ENCODE assay signal across 9 mouse cellular contexts in the genomic region with DNA sequence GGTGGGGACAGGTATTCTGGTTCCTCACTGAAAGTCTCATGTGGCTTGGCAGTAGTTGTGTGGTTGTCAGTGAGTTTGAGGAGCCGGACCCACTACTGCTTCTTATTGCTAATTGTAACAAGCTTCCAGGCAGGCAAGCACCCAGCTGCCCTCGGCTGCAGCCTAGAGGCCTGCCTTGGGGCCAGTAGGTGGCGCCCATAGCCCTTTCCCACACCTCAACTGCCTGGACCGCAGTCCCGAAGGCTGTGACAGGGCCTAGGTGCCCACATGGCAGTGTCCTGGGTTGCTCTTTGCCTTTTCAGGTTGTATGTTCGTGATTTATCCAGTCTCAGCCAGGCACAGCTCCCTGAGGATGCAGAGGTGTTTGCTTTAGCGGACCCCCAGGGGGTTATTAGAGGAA. TPM values are rescaled to one million over a fixed set of nuclear protein-coding genes. Genes with fewer than 3 reads are reported as not detected.
A peak's percentile ranks its signal among the peaks of the same experiment; 100 is the strongest.
DNase-seq lines count a peak whose midpoint lies in the region; ATAC-seq and TF ChIP-seq lines count a peak whose summit lies in the region.
"Had no signal": no experiment of that assay in that cellular context is flagged by ENCODE, and none has a peak within 500 bp of the region (broad histone marks: within the 10 kb centered on the region; RNA-seq: fewer than 3 reads in every experiment).

No protein-coding gene starts in this region.

- no peaks in the 10 kb centered on the region for H3K9me3 ChIP-seq in ES-Bruce4 (replicated peaks; ENCODE audit: control insufficient read depth, insufficient read depth, low read length, poor library complexity, severe bottlenecking)
- no peaks in the 10 kb centered on the region for H3K9me3 ChIP-seq in lung, embryonic 14.5 days (ENCODE audit: low read depth, low read length)

- H3K9ac ChIP-seq in ES-Bruce4 (ENCODE audit: low read depth, poor library complexity, severe bottlenecking), result no peak overlapping the region
- no peak overlapping the region for H3K9ac ChIP-seq in lung, embryonic 14.5 days

- peak; percentile 76 to 82 for DNase-seq in cerebellum, adult 2 months
- peak; percentile 66 to 79 for DNase-seq in layer of hippocampus, adult 2 months (ENCODE audit: low spot score in 2 of 2)
- DNase-seq in lung, embryonic 14.5 days, result peak; percentile 83
- peak; percentile 62 for DNase-seq in ovary, adult 18-20 months (ENCODE audit: low spot score)
- peak; percentile 44 to 46 for DNase-seq in thymus, adult 18-20 months

- no peaks in the 10 kb centered on the region for H3K27me3 ChIP-seq in ES-Bruce4 (ENCODE audit: control insufficient read depth, insufficient read depth, low read length, poor library complexity, severe bottlenecking)
- no peaks in the 10 kb centered on the region for H3K27me3 ChIP-seq in cerebellum, adult 2 months (ENCODE audit: control insufficient read depth, insufficient read depth, low read length)
- H3K27me3 ChIP-seq in lung, embryonic 14.5 days (ENCODE audit: insufficient read depth, low read length), result no peaks in the 10 kb centered on the region

- H3K27ac ChIP-seq in ES-Bruce4 (ENCODE audit: insufficient read depth, low read length), result no peak overlapping the region
- H3K27ac ChIP-seq in cerebellum, adult 2 months (ENCODE audit: insufficient read depth, low read length), result no peak overlapping the region
- H3K27ac ChIP-seq in layer of hippocampus, adult 2 months, result no peak overlapping the region
- H3K27ac ChIP-seq in lung, embryonic 14.5 days (ENCODE audit: low read depth), result no peak overlapping the region

- 16% methylated on average over 7 of the region's 7 CpGs for WGBS in cerebellum, adult 2 months
- WGBS in lung, embryonic 14.5 days, result 12% methylated on average over 7 of the region's 7 CpGs

- no peak overlapping the region for H3K4me2 ChIP-seq in lung, embryonic 14.5 days

- H3K4me3 ChIP-seq in ES-Bruce4 (ENCODE audit: low read depth, low read length), result no peak overlapping the region
- no peak overlapping the region for H3K4me3 ChIP-seq in cerebellum, adult 2 months (replicated peaks; ENCODE audit: insufficient read depth, low read depth, low read length)
- no peak overlapping the region for H3K4me3 ChIP-seq in layer of hippocampus, adult 2 months
- no peak overlapping the region for H3K4me3 ChIP-seq in lung, embryonic 14.5 days (ENCODE audit: low read depth, low read length)
- H3K4me3 ChIP-seq: erythroblast, embryonic 14.5 days had no signal

- peak; percentile 79 for TF ChIP-seq CTCF in ES-Bruce4 (IDR thresholded peaks at IDR 0.05; ENCODE audit: low read depth, low read length)
- peak; percentile 83 for TF ChIP-seq CTCF in cerebellum, adult 2 months (IDR thresholded peaks at IDR 0.05; ENCODE audit: borderline replicate concordance, insufficient read depth, low read depth, low read length)
- TF ChIP-seq CTCF in layer of hippocampus, adult 2 months (conservative IDR thresholded peaks at IDR 0.05), result peak; percentile 96
- peak; percentile 85 for TF ChIP-seq CTCF in lung, embryonic 14.5 days (IDR thresholded peaks at IDR 0.05; ENCODE audit: low read depth)

- TF ChIP-seq EP300 in ES-Bruce4 (IDR thresholded peaks at IDR 0.05; ENCODE audit: insufficient read depth, low read depth, low read length), result no peak

- H3K36me3 ChIP-seq in ES-Bruce4 (ENCODE audit: control insufficient read depth, insufficient read depth, low read length, poor library complexity, severe bottlenecking), result no peaks in the 10 kb centered on the region
- H3K36me3 ChIP-seq in lung, embryonic 14.5 days (ENCODE audit: insufficient read depth), result no peaks in the 10 kb centered on the region

- ATAC-seq in frontal cortex, adult (ENCODE audit: low TSS enrichment), result peak; percentile 88
- peak; percentile 91 to 92 for ATAC-seq in hematopoietic stem cell, adult 5-6 weeks (replicated peaks in 1 of 2; ENCODE audit: insufficient read depth in 1 of 2, low FRiP score in 2 of 2, low TSS enrichment in 1 of 2, low read depth in 1 of 2, poor library complexity in 2 of 2, severe bottlenecking in 2 of 2)
- ATAC-seq in lung, embryonic 14.5 days (ENCODE audit: insufficient read depth), result peak; percentile 93

- peaks cover 2% of the 10 kb centered on the region for H3K4me1 ChIP-seq in ES-Bruce4 (ENCODE audit: control insufficient read depth, insufficient read depth, low read length)
- H3K4me1 ChIP-seq in cerebellum, adult 2 months (ENCODE audit: control insufficient read depth, insufficient read depth, low read length), result no peaks in the 10 kb centered on the region; the same call in 1 of the 2 replicates
- peaks cover 9% of the 10 kb centered on the region for H3K4me1 ChIP-seq in lung, embryonic 14.5 days (ENCODE audit: insufficient read depth)

- TF ChIP-seq POLR2A in ES-Bruce4 (IDR thresholded peaks at IDR 0.05; ENCODE audit: insufficient read depth, low read length), result no peak
- TF ChIP-seq POLR2A in cerebellum, adult 2 months (IDR thresholded peaks at IDR 0.05; ENCODE audit: borderline replicate concordance, insufficient read depth, low read length), result no peak

RNA-seq across cellular contexts. Expression of a gene that starts 16.2 kb away (rescaled TPM):
- polyA plus RNA-seq in ES-Bruce4 (2011; ENCODE audit: insufficient read depth, insufficient read length, low read depth, missing spikeins), result 55.0 and 58.9 TPM in 2 replicates
- polyA plus RNA-seq in cerebellum, adult 2 months (2012; rRNA removed), result 33.0 and 37.4 TPM in 2 replicates
- 20.1 and 21.3 TPM in 2 replicates for total RNA-seq in hematopoietic stem cell, adult 5-6 weeks (2017)
- 10 to 100 TPM; 53.5 to 55.0 TPM for total RNA-seq in layer of hippocampus, adult 2 months (2021)
- polyA plus RNA-seq in lung, embryonic 14.5 days (2014; fragmentation: Nextera tagmentation; extraction: Ambion mirVana), result 55.6 and 56.5 TPM in 2 replicates
